Mouse (Mus musculus) neural tube, embryonic 11.5 days (tissue): ENCODE results near the gene Palm. TPM values are rescaled to one million over a fixed set of nuclear protein-coding genes. Genes with fewer than 3 reads are reported as not detected.

ENCODE experiments used
- ATAC-seq: fragments of 200-750 bp; cut with Nextera tagmentation; 2 replicates; pipeline ENCODE4 v1.8.0; 2017; ENCODE audit warnings: moderate number of reproducible peaks, mild to moderate bottlenecking, moderate TSS enrichment, moderate library complexity; ENCODE audit not compliant: insufficient read depth, low FRiP score, low TSS enrichment
- DNase-seq: peaks from one replicate; pipeline ENCODE4 v3.0.0-alpha.2; 2015; ENCODE audit warnings: low spot score
- H3K27ac ChIP-seq: fragments of 300-500 bp; sonication (generic); 2 replicates; pipeline ENCODE4 v1.5.1; 2014; ENCODE audit warnings: low read depth, mild to moderate bottlenecking, low read length
- H3K27me3 ChIP-seq: fragments of 300-500 bp; sonication (generic); 2 replicates; pipeline ENCODE4 v1.6.1; 2014; ENCODE audit warnings: mild to moderate bottlenecking, low read length, mixed read lengths; ENCODE audit not compliant: control insufficient read depth, insufficient read depth
- H3K36me3 ChIP-seq: fragments of 300-500 bp; sonication (generic); 2 replicates; pipeline ENCODE4 v1.6.1; 2014; ENCODE audit warnings: mild to moderate bottlenecking, low read length, moderate library complexity, mixed read lengths; ENCODE audit not compliant: control insufficient read depth, insufficient read depth
- H3K4me1 ChIP-seq: fragments of 300-500 bp; sonication (generic); 2 replicates; pipeline ENCODE4 v1.6.1; 2014; ENCODE audit warnings: low read length, mixed read lengths; ENCODE audit not compliant: control insufficient read depth, insufficient read depth
- H3K4me2 ChIP-seq: fragments of 300-500 bp; sonication (generic); 2 replicates; pipeline ENCODE4 v1.6.1; 2014; ENCODE audit warnings: low read depth, mild to moderate bottlenecking, moderate library complexity
- H3K4me3 ChIP-seq: fragments of 300-500 bp; sonication (generic); 2 replicates; pipeline ENCODE4 v1.5.1; 2014; ENCODE audit warnings: low read depth, low read length
- H3K9ac ChIP-seq: fragments of 300-500 bp; sonication (generic); 2 replicates; pipeline ENCODE4 v1.6.1; 2014; ENCODE audit warnings: mild to moderate bottlenecking, low read length
- H3K9me3 ChIP-seq: fragments of 300-500 bp; sonication (generic); 2 replicates; pipeline ENCODE4 v1.6.1; 2016; ENCODE audit warnings: low read length; ENCODE audit not compliant: control insufficient read depth
- WGBS: fragments of 180-500 bp; shearing (Covaris S2); extraction: QIAGEN DNeasy Blood & Tissue Kit; methylation state at CpG from one replicate; pipeline ENCODE4 v1.1.7; 2014; 5-methylcytosine and 5-hydroxymethylcytosine counted together
- polyA plus RNA-seq: library from polyadenylated mRNA; unstranded; fragments of >200 nt; fragmentation: Nextera tagmentation; extraction: Ambion mirVana; gene quantifications from 2 replicates; pipeline ENCODE4 v1.2.1, GENCODE M21; 2014

Palm gene
- polyA plus RNA-seq, 1 experiment from 2014 or later, result 155 TPM

- H3K36me3 ChIP-seq, result peaks cover 11% of the 10 kb centered on the region
- no peak overlapping the region for H3K27ac ChIP-seq
- H3K4me1 ChIP-seq, result peaks cover 5% of the 10 kb centered on the region; the same call in 1 of the 2 replicates
These were observed 26.9 kb downstream of the Palm start for GRCm38 (mm10) chr10:79820277-79820676.

GRCm38 (mm10) chr10:79820782-79821181 lies 27.4 kb downstream of the Palm start, which contains the start of gene Misp:
TSS of gene Misp (plus strand) at chr10:79820989.
- H3K27me3 ChIP-seq, result no peaks in the 10 kb centered on the region
- DNase-seq, result no peak
- no peak within 1 kb of the TSS for H3K9ac ChIP-seq
- no peak within 1 kb of the TSS for H3K27ac ChIP-seq
- H3K36me3 ChIP-seq, result peaks cover 11% of the 10 kb centered on the region; the same call in 1 of the 2 replicates
- no peaks in the 10 kb centered on the region for H3K9me3 ChIP-seq
- H3K4me3 ChIP-seq, result no peak within 1 kb of the TSS
- 74% methylated on average over 11 of the region's 11 CpGs for WGBS
- ATAC-seq, result no peak
- H3K4me2 ChIP-seq, result no peak within 1 kb of the TSS
- peaks cover 5% of the 10 kb centered on the region; the same call in 1 of the 2 replicates for H3K4me1 ChIP-seq

More at GRCm38 (mm10) chr10:79820277-79820676, 26.9 kb downstream of the Palm start:
- DNase-seq (no peak), ATAC-seq (no peak)
- Histone ChIP-seq H3K9me3 (no peaks in the 10 kb centered on the region), H3K9ac (no peak overlapping the region), H3K4me3 (no peak overlapping the region), H3K4me2 (no peak overlapping the region), H3K27me3 (no peaks in the 10 kb centered on the region)
- 84% methylated on average over 8 of the region's 8 CpGs for WGBS

GRCm38 (mm10) chr10:79821731-79822130 lies 28.4 kb downstream of the Palm start:
- Histone ChIP-seq H3K4me3 (no peak overlapping the region), H3K9me3 (no peaks in the 10 kb centered on the region), H3K36me3 (peaks cover 8% of the 10 kb centered on the region; the same call in 1 of the 2 replicates), H3K27ac (no peak overlapping the region), H3K4me2 (no peak overlapping the region), H3K27me3 (no peaks in the 10 kb centered on the region), H3K4me1 (peaks cover 5% of the 10 kb centered on the region; the same call in 1 of the 2 replicates), H3K9ac (no peak overlapping the region)
- DNase-seq (no peak), ATAC-seq (no peak)
- 90% methylated on average over 12 of the region's 12 CpGs for WGBS

GRCm38 (mm10) chr10:79822372-79822771 lies 29.0 kb downstream of the Palm start:
- H3K9me3 ChIP-seq, result no peaks in the 10 kb centered on the region
- no peak for DNase-seq
- no peak overlapping the region for H3K4me3 ChIP-seq
- no peak overlapping the region for H3K9ac ChIP-seq
- H3K4me1 ChIP-seq, result peaks cover 5% of the 10 kb centered on the region; the same call in 1 of the 2 replicates
- 43% methylated on average over 16 of the region's 17 CpGs for WGBS
- no peak for ATAC-seq
- H3K36me3 ChIP-seq, result peaks cover 8% of the 10 kb centered on the region; the same call in 1 of the 2 replicates
- no peak overlapping the region for H3K4me2 ChIP-seq
- H3K27ac ChIP-seq, result 0 out of 2 replicates have a peak overlapping the region, but pooled peaks have one; percentile 20
- no peaks in the 10 kb centered on the region for H3K27me3 ChIP-seq

GRCm38 (mm10) chr10:79823011-79823410 lies 29.6 kb downstream of the Palm start:
- ATAC-seq, result no peak
- Histone ChIP-seq H3K9ac (no peak overlapping the region), H3K27me3 (no peaks in the 10 kb centered on the region), H3K4me3 (no peak overlapping the region), H3K4me1 (peaks cover 5% of the 10 kb centered on the region; the same call in 1 of the 2 replicates), H3K27ac (0 out of 2 replicates have a peak overlapping the region, but pooled peaks have one; percentile 20), H3K9me3 (no peaks in the 10 kb centered on the region), H3K4me2 (no peak overlapping the region), H3K36me3 (peaks cover 7% of the 10 kb centered on the region; the same call in 1 of the 2 replicates)
- WGBS, result 74% methylated on average over 6 of the region's 6 CpGs
- no peak for DNase-seq

GRCm38 (mm10) chr10:79824413-79824812 lies 31.0 kb downstream of the Palm start:
- Histone ChIP-seq H3K9me3 (no peaks in the 10 kb centered on the region; the same call in 1 of the 2 replicates), H3K4me3 (no peak overlapping the region), H3K36me3 (peaks cover 3% of the 10 kb centered on the region; the same call in 1 of the 2 replicates), H3K27ac (no peak overlapping the region), H3K9ac (no peak overlapping the region), H3K27me3 (no peaks in the 10 kb centered on the region), H3K4me1 (peaks cover 5% of the 10 kb centered on the region; the same call in 1 of the 2 replicates), H3K4me2 (no peak overlapping the region)
- no peak for ATAC-seq
- 76% methylated on average over 6 of the region's 6 CpGs for WGBS
- DNase-seq, result no peak

GRCm38 (mm10) chr10:79831583-79831982 lies 38.2 kb downstream of the Palm start:
- WGBS, result 92% methylated on average over 3 of the region's 3 CpGs
- Histone ChIP-seq H3K9ac (no peak overlapping the region), H3K4me2 (no peak overlapping the region), H3K27me3 (no peaks in the 10 kb centered on the region), H3K27ac (no peak overlapping the region), H3K9me3 (no peaks in the 10 kb centered on the region; the same call in 1 of the 2 replicates), H3K4me3 (no peak overlapping the region), H3K4me1 (no peaks in the 10 kb centered on the region), H3K36me3 (no peaks in the 10 kb centered on the region)
- no peak for ATAC-seq
- DNase-seq, result no peak

GRCm38 (mm10) chr10:79832026-79832785 lies 38.8 kb downstream of the Palm start:
- Histone ChIP-seq H3K4me2 (no peak overlapping the region), H3K27ac (no peak overlapping the region), H3K9me3 (no peaks in the 10 kb centered on the region; the same call in 1 of the 2 replicates), H3K36me3 (no peaks in the 10 kb centered on the region), H3K4me1 (no peaks in the 10 kb centered on the region), H3K4me3 (no peak overlapping the region), H3K9ac (no peak overlapping the region), H3K27me3 (no peaks in the 10 kb centered on the region)
- WGBS, result 83% methylated on average over 7 of the region's 7 CpGs
- no peak for ATAC-seq
- no peak for DNase-seq
